Mouse (Mus musculus) granulocyte monocyte progenitor cell, adult 5-6 weeks (primary cell): ENCODE measurements around the gene Gemin5. TPM values are rescaled to one million over a fixed set of nuclear protein-coding genes. Genes with fewer than 3 reads are reported as not detected.
"Not testable (repeated sequence)": the region's sequence is repeated elsewhere in the genome, so short reads cannot be mapped to it uniquely, and the experiment has no call there.

ENCODE experiments used
- ATAC-seq: replicated peaks from 2 replicates; pipeline ENCODE4 v1.8.0; 2016; ENCODE audit warnings: mild to moderate bottlenecking, moderate TSS enrichment, inconsistent platforms; ENCODE audit not compliant: poor library complexity, severe bottlenecking
- total RNA-seq, 2 experiments: library from RNA; stranded (forward) in 1 of 2; stranded (reverse) in 1 of 2; fragments of 200-712, 200-1000 nt in 1 of 2; fragments of >200 nt in 1 of 2; fragmentation: Nextera tagmentation in 1 of 2; gene quantifications; 2 replicates each; pipeline ENCODE4 v1.2.3; 2014 to 2017

The Gemin5 gene
- total RNA-seq, 2 experiments from 2014 or later: 26.5 to 29.6 TPM

DNA sequence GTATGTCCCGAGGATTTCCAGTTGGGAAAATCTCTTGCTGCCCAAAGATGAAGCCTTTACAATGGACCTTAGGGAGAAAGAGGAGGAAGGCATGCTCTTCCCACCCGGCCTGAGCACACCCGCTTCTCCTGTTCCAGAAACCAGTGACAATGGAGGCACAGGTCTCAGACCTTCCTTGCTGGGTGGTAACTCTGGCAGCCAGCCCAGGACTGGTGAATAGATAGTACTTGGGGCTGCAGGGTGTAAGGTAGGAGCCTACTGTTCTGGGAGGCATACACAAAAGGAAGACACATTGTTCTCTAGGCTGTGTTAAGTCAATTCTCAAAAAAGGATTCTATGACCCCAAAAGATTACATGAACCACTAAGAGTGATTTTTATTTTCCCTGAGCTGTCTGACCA lies 47.7 kb downstream of the Gemin5 start:
- no peak for ATAC-seq

DNA sequence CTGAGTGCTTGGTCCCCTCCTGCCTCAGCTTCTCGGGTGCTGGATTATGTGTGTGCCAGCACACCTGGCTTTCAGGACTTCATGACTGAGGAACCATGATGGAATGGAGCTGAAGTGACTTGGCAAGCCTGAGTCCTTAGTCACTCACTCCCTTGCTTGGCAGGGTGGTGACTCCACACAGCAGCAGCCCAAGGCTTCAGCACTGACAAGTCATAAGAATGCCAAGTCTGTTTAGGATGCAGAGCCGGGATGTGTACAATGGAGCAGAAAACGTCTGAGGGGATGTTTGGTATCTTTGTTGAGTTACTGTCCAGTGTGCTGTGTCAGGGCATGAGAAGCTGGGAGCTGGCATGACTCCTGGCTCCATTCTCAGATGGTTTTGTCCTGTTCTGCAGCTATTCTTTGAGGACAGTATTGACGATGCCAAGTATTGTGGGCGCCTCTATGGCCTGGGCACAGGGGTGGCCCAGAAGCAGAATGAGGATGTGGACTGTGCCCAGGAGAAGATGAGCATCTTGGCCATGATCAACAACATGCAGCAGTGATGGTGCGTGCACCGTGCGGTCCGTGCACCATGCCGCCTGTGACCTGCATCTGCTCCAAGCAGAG lies 51.2 kb downstream of the Gemin5 start:
- ATAC-seq: no peak

DNA sequence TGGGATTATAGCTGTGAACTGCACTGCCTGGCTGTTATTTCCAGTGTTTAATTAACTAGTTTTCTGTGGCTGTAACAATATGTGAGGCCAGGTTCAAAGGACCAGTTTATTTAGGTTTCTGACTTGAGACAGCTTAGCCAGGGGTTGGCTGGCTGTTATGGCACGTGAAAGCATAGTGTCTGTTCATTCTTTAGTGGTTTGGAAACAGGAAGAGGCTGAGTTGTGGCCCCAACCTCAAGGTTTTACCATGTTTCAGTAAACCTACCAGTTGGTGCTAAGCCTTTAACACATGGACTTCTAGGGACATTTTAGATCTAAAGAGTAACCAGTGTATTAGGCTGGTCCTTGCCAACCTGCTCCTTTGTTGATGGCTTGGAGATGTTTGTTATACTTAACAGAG lies 51.8 kb downstream of the Gemin5 start:
- ATAC-seq: peak; percentile 61

DNA sequence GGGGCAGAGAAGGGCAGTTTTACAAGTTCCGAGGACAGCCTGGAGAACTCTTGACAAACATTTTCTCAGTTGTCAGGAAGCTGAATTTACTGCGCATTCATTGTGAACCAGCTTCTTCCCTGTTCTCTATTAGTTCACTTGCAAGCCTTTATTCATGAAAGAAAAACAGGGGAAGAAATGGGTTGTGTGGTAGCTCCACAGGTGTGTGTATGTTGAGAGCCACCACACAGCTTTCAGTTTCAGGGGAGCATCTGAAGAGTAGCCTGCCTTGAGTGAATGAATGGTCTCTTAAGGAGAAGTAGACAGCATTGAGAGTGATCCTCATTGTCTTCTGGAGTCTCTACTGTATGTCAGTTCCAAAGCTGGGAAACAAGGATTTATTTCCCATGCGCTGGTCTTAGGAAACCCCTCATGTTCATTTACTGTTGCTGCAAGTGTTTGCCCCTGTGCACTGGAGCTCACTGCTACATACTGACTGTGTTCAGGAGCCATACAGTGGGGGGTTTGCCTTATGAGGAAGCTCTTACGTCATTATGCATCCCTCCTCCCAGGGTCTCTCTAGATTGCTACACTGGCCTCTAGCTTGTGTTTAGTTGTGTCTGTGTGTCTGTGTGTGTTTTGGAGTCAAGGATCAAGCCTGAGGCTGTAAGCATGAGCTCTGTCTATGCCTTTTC lies 60.5 kb downstream of the Gemin5 start:
- peak; percentile 20; the same call in 1 of the 2 replicates for ATAC-seq

DNA sequence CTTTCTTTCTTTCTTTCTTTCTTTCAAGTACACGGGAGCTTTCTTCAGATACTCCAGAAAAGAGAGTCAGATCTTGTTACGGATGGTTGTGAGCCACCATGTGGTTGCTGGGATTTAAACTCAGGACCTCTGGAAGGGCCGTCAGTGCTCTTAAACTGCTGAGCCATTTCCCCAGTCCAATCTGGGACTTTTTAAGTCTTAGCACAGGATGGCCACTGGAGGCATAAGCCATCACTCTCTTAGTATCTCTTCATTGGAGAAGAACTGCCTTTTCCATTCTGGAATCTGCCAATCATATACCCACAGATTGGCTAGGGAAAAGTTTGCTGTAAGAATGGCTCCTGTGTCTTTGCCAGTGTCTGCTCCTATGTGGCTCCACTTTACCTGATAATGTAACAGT lies 61.3 kb downstream of the Gemin5 start:
- no peak for ATAC-seq

DNA sequence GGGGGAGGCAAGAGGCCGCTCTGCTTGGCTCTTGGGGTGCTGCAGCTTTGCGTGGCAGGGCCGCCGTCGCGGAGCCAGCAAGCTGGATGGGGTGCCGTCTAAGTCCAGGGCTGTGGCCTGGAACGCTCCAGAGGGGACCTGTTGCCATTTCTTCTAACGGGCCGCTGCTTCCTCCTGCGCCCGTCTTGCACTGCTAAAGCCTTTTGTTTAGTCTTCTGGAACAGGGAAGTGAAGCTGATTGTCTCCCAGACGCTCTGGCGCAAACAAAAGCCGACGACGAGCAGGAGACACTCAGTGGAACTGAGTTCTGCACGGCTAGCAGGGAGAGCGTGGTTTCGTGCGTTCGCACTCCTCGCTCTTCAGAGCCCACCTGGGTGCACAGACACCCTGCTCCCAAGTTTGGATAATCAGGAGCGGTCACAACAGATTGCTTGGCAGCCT lies 64.0 kb downstream of the Gemin5 start:
- ATAC-seq: peak; percentile 60

DNA sequence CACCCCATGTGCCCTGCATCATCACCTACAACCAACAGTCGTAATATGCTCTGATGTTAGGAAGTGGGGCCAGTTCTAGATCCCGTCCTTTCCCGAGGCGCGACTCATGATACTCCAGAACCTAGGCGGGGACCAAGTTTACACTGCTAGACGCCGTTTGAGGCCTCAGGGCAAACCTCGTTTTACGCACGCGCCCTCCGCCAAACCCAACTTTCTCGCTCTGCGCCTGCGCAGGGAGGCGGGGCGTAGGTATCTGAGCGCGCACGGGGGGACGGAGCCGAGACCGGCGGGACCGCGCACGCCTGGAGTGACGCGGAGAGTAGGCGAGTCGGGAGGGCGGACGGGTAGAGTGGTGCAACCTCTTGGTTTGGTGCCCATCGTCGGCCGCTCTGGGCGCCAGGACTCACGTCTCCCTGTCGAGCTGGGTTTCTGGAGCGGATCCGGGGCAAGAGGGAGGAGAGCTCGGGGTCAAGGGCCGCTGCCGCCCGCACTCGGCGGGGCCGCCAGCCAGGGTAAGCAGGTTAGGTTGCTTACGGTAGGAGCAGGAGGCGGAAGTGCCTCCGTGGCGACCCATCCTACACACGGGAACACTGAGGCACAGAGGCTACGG lies 64.5 kb downstream of the Gemin5 start, which contains the start of gene Cnot8:
Cnot8 (plus strand) TSS at position 457 of the 610 bp plus-strand sequence.
- ATAC-seq: peak; percentile 83

DNA sequence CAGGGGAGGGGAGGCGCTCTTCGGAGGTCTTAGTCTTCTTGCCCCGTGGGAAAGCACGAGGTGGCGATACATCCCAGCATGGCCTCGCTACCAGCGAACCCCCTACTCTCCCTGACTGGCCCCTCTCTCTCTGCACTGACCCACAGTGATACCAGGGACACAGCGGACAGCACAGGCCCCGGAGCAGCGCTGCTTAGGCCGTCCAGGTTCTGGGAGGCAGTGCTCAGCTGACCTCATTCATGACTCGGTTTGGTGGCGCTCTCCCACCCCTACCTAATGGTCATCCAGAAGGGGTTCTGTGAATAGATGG lies 65.0 kb downstream of the Gemin5 start:
- no peak for ATAC-seq

DNA sequence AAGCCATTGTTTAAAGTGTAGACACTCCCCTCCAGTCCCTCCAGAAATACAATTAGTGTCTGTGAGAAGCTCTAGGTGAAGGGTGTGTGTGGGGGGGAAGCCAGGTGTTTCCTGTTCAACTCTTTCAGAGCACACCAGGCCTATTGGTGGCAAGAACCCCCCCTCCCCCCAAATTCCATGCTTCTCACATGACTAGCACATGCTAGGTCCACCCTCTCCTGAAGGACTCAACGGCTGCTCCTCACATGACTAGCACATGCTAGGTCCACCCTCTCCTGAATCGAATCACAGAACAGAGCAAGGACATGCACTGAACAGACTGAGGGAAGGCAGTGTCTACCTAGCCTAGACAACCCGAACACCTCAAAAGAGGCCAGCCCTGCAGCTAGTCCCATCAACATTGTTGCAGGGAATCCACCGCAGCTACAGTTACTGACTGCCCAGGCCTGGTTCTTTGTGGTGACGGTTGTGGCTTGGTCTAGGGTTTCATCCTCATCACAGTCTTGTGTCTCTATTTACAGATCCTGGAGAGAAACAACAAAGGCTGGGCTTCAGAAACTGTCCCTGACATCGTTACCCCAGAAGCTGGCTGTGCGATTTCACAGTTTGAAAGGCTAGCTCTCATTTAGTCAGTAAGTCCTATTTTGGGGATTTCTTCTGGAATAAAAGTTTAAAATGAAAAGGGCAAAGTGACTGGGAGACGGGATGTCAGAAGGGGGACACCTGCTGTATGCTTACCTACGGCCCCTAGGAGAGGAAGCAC lies 65.6 kb downstream of the Gemin5 start:
- ATAC-seq: 0 out of 2 replicates have a peak, but pooled peaks have one; percentile 2

DNA sequence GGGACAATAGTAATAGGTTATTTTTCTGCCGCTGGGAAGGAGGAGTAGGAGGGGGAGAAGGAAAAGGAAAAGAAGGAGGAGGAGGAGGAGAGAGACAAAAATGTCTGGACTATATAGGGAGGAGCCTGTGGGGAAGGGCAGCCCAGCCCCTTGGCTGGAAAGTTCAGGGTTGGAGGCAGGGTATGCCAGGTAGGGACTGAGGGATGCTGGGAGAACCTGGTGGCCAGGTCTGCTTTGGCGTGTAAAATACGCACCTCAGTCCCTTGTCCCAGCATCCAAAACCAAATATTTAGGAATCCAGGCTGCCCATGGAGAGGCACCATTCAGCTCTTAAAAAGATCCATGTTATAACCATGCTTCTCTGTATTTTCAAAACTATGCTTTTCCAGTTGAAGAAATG lies 66.2 kb downstream of the Gemin5 start:
- ATAC-seq: no peak

DNA sequence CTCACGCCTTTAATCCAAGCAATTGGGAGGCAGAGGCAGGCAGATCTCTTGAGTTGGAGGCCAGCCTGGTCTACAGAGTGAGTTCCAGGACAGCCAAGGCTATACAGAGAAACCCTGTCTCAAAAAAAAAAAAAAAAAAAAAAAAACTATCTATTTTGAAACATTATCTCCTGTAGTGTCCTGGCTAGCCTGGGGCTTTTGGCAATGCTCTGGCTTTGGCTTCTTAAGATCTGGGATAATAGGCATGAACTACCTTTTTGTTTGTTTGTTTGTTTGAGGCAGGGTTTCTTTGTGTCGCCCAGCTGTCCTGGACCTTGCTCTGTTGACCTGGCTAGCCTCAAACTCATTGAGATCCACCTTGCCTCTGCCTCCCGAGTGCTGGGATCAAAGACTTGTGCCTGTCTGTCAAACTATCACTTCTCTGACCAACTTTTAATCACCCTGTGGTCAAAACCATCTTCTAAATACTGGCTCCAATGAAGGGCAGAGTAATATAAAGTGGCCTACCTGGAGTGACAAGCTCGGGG lies 67.1 kb downstream of the Gemin5 start:
- no peak for ATAC-seq

DNA sequence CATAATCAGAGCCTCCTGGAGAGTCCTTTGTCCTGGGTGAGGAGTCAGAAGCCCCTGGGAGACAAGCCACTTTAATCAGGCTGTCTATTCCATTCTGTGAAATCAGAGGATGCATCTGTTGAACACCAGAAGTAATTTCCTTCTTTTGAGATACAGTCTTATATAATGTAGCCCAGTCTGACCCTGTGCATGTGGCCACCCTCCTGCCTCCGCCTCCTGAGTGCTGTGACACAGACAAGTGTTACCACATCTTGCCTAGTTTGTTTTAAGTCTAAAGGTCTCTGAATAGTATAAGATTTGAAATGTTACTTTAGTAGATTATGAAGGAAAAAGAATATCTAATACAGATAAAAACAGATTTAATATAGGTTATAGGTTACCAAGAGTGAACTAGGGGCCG lies 68.3 kb downstream of the Gemin5 start:
- ATAC-seq: no peak

DNA sequence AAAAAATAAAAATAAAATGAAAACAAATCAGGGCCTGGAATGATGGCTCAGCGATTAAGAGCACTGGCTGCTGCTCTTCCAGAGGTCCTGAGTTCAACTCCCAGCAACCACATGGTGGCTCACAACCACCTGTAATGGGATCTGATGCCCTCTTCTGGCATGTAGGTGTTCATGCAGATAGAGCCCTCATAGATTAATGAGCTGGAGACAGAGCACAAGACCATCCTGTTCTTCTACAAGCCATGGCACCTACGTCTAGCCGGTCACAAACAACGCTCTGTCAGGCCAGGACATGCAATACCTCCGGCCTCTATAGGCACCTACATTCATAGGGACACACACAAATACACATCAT lies 70.0 kb downstream of the Gemin5 start:
- not testable (repeated sequence) for ATAC-seq

DNA sequence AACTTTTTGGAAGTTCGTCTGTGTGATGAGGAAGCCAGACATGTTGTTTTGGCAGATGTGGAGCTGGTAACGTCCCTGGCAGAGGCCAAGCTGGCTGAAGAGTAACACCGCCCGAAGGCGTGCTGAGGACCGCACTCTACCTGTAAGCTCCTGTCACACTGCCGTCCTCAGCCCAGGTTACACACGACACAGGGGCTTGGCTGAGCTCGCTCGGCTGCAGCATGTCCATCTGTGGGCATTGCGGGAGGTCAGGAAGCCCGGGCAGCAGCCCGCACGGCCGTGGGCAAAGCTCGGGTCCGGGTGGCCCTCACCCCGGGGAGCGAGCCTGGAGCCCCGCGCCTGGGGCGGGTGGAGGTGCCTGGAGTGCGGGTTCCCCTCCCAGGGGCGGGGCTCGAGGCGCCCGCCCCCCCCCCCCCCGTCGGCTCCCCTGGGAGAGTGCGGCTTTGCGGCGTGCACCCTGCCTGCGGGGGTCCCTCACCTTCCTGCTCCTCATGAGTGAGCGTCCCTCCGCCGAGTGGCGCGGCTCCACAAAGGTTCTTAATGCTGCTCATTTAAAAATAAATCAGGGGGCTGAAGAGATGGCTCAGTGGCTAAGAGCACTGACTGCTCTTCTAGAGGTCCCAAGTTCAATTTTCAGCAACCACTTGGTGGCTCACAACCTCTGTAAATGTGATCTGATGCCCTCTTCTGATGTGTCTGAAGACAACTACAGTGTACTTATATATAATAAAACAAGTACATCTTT lies 70.5 kb downstream of the Gemin5 start:
- ATAC-seq: peak; percentile 55

DNA sequence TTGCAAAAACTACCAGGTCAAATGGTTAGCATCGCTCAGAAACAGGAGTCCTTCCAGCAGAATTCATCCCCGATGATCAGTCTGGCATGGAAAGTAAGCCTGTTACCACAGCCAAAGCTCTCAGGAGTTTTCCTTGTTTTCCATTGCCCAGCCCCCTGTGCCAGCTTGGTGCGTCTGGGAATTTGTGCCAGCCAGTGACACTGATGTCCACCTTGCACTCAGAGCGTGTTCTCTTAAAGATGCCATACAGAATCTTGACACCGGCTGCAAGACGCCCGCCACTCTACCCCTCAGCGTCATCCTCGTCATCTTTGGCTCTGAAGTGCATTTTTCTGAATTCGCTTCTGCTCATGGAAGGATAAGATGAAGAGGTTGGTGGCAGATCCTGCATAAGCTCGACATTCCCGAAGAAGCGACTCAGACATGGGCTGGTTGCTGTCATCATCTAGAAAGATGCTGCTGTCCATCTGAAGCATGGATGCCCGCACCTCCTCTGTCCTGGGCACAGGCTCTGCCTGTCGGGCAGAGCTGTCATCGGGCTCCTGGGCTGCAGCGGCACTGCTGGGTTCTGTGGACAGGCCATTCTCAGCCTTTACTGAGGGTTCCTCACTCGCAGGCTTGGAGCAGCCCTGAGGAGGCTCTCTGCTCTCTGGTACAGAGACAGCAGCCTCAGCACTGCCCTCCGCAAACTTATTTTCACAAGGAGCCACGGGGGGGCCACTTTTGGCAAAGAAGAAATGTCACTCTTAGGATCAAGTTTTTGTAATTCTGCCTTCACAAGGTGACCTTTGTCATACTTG lies 71.3 kb downstream of the Gemin5 start:
- no peak for ATAC-seq

DNA sequence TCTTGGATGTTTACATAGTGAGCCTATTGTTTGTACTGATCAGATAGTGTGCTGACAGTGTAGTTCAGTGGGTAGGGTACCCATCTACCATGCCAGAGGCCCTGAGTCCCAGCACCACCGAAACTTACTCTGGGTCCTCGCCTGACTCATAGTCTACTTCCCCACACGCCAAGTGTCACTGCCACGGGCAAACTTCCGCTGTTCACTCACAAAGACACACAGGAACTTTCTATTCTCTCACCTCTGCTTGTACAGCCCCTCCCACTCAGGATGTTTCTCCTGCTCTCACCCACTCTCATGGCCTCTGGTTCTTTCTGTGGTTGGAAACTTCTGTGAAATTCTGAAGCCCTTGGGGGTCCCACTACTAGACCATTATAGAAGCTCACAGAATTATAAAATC lies 72.2 kb downstream of the Gemin5 start:
- ATAC-seq: peak; percentile 63

DNA sequence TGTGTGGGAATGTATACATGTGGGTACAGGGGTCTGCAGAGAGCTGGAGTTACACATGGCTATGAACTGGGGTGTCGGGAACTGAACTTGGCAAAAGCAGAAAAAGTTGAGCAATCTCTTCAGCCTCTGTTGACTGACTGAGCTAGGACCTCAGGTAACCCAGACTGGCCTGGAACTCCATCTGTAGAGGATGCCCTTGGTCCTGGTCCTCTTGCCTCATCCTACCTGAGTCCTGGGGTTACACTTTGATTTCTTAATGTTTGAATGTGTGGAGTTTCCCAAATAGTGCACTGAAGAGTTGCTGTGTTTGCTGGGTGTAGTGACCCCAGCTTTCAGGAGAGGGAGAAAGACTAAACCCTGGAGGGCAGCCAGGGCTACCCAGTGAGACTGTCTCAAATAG lies 72.8 kb downstream of the Gemin5 start:
- no peak for ATAC-seq

DNA sequence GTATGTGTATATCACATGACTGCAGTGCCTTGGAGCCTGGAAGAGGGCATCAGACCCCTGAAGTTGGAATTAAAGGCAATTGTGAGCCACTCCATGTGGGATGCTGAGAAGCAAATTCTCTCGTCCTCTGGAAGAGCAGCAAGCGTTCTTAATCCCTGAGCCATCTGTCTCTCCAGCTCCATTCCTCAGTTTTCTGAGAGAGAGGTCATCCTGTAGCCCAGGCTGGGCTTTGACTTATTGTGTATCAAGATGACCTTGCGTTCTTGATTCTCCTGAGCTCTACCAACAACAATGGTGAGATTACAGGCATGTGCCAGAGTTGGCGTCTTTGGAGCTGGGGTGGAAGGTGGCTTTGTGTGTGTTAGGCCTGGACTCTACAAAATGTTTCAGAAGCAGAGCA lies 73.6 kb downstream of the Gemin5 start:
- no peak for ATAC-seq

DNA sequence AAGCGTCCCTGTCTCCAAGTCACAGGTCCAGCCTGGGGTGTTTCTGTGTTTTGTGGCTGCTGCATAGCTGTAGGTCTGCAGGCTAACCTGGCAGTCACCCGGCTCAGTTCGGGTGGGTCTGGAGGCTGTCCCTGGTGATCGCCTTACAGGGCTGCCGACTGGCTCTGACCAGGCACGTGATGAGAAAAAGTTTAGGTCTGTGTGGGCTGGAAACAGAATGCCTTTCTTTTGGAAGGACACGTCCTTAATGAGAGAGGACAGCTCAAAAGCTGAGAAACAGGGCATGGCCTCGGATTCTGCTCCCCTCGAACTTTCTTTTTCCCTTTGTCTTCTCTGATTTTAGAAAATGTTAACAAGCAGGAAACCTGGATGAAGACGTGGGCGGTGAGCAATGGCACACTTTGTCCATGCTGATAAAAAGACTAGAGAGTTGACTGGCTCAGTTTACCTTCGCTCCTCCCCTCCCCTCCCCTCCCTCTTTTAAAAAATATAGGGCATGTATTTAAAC lies 75.3 kb downstream of the Gemin5 start, which contains the start of gene Gm12248:
Gm12248 (minus strand) TSS at position 114 of the 508 bp plus-strand sequence.
- ATAC-seq: peak; percentile 43
